Mouse (Mus musculus): Measurements from ENCODE around the gene Ripor2. TPM values are rescaled to one million over a fixed set of nuclear protein-coding genes. Genes with fewer than 3 reads are reported as not detected.

Gene Ripor2
- total RNA-seq (2014; rRNA removed) (48.8 and 57.4 TPM in 2 replicates), polyA plus RNA-seq (2015; fragmentation: Nextera tagmentation; extraction: Ambion mirVana) (17.7 and 19.6 TPM in 2 replicates)

DNA sequence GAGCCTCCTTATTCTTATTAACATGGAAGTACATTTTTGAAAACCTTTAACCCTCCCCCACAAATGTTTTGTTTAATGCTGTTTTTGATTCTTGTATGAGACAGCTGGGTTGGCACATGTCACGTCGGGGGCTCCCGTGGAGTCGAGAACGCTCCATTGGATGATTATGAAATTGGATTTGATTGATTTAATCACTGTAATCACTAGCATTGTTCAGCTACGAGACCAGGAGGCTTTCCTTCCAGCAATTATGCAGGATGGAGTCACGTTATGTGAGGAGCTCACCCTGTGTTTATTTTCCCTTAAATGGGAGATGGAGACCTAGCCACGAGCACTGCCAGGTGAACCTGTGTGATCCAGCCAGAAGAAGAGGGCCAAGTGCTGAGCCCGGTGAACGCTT is at the start of gene Ripor2:
Gene Ripor2, plus strand, starts transcription at position 357 of the 400 bp plus-strand sequence.
- Histone ChIP-seq H3K4me2 (ENCODE audit: low read depth, low read length, poor library complexity, severe bottlenecking) (no peak within 1 kb of the TSS), H3K4me3 (ENCODE audit: low read depth, low read length) (no peak within 1 kb of the TSS), H3K27me3 (ENCODE audit: insufficient read depth, low read length) (no peaks in the 10 kb centered on the region), H3K9ac (replicated peaks; ENCODE audit: low read length, poor library complexity, severe bottlenecking) (no peak within 1 kb of the TSS), H3K4me1 (ENCODE audit: insufficient read depth, low read length) (no peaks in the 10 kb centered on the region), H3K9me3 (ENCODE audit: low read length) (no peaks in the 10 kb centered on the region), H3K36me3 (ENCODE audit: insufficient read depth, low read length) (no peaks in the 10 kb centered on the region), H3K27ac (ENCODE audit: low read depth, low read length) (no peak within 1 kb of the TSS)
- ATAC-seq (ENCODE audit: low FRiP score) (no peak; the same call in 1 of the 2 replicates), DNase-seq (ENCODE audit: low spot score) (peak; percentile 48)
- 62% methylated on average over 10 of the region's 10 CpGs for WGBS
- TF ChIP-seq CTCF (IDR thresholded peaks at IDR 0.05), result no peak

DNA sequence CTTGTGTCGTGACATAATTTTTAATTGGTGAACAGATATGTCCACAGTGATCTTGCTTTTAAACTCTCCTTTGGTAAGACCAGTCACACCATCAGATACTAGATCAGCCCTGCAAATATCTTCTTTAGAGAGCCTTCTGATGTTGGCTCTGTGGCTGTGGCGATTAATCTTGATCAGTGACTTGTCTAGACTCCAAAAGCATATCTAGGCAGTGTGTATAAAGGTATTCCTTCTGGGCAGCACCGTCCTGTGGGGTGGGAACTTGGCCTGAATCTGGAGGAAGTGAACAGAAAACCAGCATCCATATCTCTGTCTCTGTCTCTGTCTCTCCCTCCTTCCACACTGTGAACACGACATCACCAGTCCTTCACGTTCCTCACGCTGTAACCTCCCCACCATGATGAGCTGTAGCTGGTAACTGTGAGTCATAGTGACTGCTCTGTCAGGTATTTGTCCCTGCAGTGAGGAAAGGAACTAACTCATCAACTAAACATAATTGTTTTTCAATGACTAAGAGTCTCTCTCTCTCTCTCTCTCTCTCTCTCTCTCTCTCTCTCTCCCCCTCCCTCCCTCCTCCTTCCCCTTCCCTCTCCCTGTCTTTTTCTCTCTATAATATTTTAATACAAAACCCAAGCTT is 45.3 kb upstream of the Ripor2 start:
- ATAC-seq (ENCODE audit: low FRiP score), result no peak
- no peaks in the 10 kb centered on the region for H3K27me3 ChIP-seq (ENCODE audit: insufficient read depth, low read length)
- H3K4me1 ChIP-seq (ENCODE audit: insufficient read depth, low read length), result no peaks in the 10 kb centered on the region
- 89% methylated on average over 6 of the region's 6 CpGs for WGBS
- no peak overlapping the region for H3K4me2 ChIP-seq (ENCODE audit: low read depth, low read length, poor library complexity, severe bottlenecking)
- no peak overlapping the region for H3K9ac ChIP-seq (replicated peaks; ENCODE audit: low read length, poor library complexity, severe bottlenecking)
- DNase-seq (ENCODE audit: low spot score), result no peak
- H3K27ac ChIP-seq (ENCODE audit: low read depth, low read length), result no peak overlapping the region
- H3K9me3 ChIP-seq (ENCODE audit: low read length), result no peaks in the 10 kb centered on the region
- H3K4me3 ChIP-seq (ENCODE audit: low read depth, low read length), result no peak overlapping the region
- TF ChIP-seq CTCF (IDR thresholded peaks at IDR 0.05), result no peak
- H3K36me3 ChIP-seq (ENCODE audit: insufficient read depth, low read length), result no peaks in the 10 kb centered on the region

DNA sequence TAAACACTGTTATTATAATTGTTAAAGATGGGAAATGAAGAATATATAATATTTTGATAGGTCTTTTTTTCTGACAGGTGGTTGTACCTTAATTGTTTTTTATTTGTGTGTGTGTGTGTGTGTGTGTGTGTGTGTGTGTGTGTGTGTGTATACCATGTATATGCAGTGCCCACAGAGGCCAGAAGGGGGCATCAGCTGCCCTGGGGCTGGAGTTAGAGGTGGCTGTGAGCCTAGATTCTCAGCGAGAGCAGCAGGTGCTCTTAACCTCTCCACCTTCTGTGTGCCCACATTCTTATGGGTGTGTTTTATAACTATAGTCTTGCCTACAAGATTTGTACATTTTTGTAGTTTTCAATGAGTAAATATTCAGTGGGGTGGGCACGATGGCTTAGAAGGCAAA is 44.0 kb upstream of the Ripor2 start:
- 91% methylated on average over 2 of the region's 2 CpGs for WGBS
- H3K27ac ChIP-seq (ENCODE audit: low read depth, low read length), result no peak overlapping the region
- H3K4me3 ChIP-seq (ENCODE audit: low read depth, low read length), result no peak overlapping the region
- no peaks in the 10 kb centered on the region for H3K27me3 ChIP-seq (ENCODE audit: insufficient read depth, low read length)
- no peak for TF ChIP-seq CTCF (IDR thresholded peaks at IDR 0.05)
- no peak overlapping the region for H3K9ac ChIP-seq (replicated peaks; ENCODE audit: low read length, poor library complexity, severe bottlenecking)
- H3K4me1 ChIP-seq (ENCODE audit: insufficient read depth, low read length), result no peaks in the 10 kb centered on the region
- H3K36me3 ChIP-seq (ENCODE audit: insufficient read depth, low read length), result no peaks in the 10 kb centered on the region
- H3K4me2 ChIP-seq (ENCODE audit: low read depth, low read length, poor library complexity, severe bottlenecking), result no peak overlapping the region
- H3K9me3 ChIP-seq (ENCODE audit: low read length), result no peaks in the 10 kb centered on the region
- ATAC-seq (ENCODE audit: low FRiP score) (no peak), DNase-seq (ENCODE audit: low spot score) (no peak)

DNA sequence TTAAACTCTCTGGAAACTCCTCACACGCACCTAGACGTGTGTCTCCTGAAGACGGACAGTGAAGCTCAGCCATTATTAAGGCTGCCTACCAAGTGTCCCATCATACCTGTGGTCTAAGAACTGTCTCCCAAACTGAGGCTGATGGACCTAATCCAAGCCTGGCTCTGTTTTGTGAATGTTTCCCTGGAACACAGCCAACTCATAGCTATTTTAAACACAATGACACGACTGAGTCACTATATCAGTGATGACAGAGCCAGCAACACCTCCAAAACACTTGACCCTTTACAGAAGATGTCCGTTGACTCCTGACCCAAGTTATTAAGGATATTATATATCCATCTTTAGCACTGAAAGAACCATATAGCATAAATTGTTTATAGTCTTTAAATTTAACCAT is 43.0 kb upstream of the Ripor2 start:
- 86% methylated on average over 5 of the region's 5 CpGs for WGBS
- Histone ChIP-seq H3K27me3 (ENCODE audit: insufficient read depth, low read length) (no peaks in the 10 kb centered on the region), H3K27ac (ENCODE audit: low read depth, low read length) (no peak overlapping the region), H3K4me3 (ENCODE audit: low read depth, low read length) (no peak overlapping the region), H3K36me3 (ENCODE audit: insufficient read depth, low read length) (no peaks in the 10 kb centered on the region), H3K4me2 (ENCODE audit: low read depth, low read length, poor library complexity, severe bottlenecking) (no peak overlapping the region), H3K9ac (replicated peaks; ENCODE audit: low read length, poor library complexity, severe bottlenecking) (no peak overlapping the region), H3K4me1 (ENCODE audit: insufficient read depth, low read length) (no peaks in the 10 kb centered on the region), H3K9me3 (ENCODE audit: low read length) (no peaks in the 10 kb centered on the region)
- no peak for TF ChIP-seq CTCF (IDR thresholded peaks at IDR 0.05)
- no peak for DNase-seq (ENCODE audit: low spot score)
- ATAC-seq (ENCODE audit: low FRiP score), result no peak

DNA sequence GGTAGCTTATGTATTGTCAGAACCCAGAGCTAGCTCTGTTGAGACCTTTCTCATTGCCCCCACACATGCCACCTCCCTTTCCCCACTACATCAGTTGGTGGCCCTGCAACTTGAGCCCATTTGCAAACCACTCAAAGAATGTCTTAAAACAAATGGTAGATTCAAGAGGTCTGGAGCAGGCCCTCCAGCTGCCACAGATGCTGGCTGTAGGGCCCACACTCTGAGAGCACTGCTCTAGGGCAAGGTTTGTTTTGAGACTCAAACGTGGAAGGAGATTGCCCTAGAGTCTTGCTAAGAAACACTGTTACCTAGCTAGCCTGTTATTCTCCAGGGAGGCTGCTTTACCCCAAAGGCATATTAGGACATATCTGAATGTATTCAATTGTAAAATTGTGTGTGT is 36.3 kb upstream of the Ripor2 start:
- DNase-seq (ENCODE audit: low spot score), result no peak
- Histone ChIP-seq H3K4me2 (ENCODE audit: low read depth, low read length, poor library complexity, severe bottlenecking) (no peak overlapping the region), H3K36me3 (ENCODE audit: insufficient read depth, low read length) (no peaks in the 10 kb centered on the region), H3K4me1 (ENCODE audit: insufficient read depth, low read length) (no peaks in the 10 kb centered on the region), H3K9ac (replicated peaks; ENCODE audit: low read length, poor library complexity, severe bottlenecking) (no peak overlapping the region), H3K27me3 (ENCODE audit: insufficient read depth, low read length) (no peaks in the 10 kb centered on the region), H3K9me3 (ENCODE audit: low read length) (no peaks in the 10 kb centered on the region), H3K27ac (ENCODE audit: low read depth, low read length) (no peak overlapping the region), H3K4me3 (ENCODE audit: low read depth, low read length) (no peak overlapping the region)
- no peak for TF ChIP-seq CTCF (IDR thresholded peaks at IDR 0.05)
- no peak for ATAC-seq (ENCODE audit: low FRiP score)
- 56% methylated on average over 1 of the region's 1 CpGs for WGBS

DNA sequence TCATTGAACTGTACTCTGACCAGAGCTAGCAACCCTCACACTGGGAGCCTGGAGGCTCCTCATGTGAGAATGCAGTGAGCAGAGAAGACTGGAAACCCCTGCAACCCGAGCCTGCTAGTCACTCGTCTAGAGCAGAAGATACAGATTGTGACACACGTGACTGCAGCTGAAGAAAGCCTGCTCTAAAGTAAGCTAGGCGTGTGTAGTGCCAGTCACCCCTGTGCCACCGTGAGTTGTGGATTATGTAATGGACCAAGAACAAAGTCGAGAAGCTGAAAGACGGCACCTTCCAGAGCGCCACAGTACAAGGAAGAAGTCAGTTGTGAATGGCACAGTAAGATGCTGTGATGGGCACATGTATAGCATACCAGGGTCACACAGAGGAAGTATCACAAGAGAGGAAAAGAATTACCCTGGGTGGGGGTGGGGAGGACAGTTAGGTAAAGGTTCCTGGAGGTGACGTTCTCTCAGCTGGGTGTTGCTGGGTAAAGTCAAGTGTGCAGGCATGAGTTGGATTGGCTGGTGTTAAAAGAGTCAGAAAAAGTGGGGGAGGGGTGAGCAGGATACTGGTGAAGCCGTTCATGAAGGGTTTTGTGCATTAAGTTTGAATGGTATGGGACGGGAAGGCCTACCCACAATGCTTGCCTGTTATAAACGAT is 35.1 kb upstream of the Ripor2 start:
- no peaks in the 10 kb centered on the region for H3K27me3 ChIP-seq (ENCODE audit: insufficient read depth, low read length)
- DNase-seq (ENCODE audit: low spot score), result no peak
- H3K4me2 ChIP-seq (ENCODE audit: low read depth, low read length, poor library complexity, severe bottlenecking), result no peak overlapping the region
- no peak overlapping the region for H3K9ac ChIP-seq (replicated peaks; ENCODE audit: low read length, poor library complexity, severe bottlenecking)
- no peak for ATAC-seq (ENCODE audit: low FRiP score)
- H3K4me1 ChIP-seq (ENCODE audit: insufficient read depth, low read length), result no peaks in the 10 kb centered on the region
- H3K27ac ChIP-seq (ENCODE audit: low read depth, low read length), result no peak overlapping the region
- no peak for TF ChIP-seq CTCF (IDR thresholded peaks at IDR 0.05)
- no peak overlapping the region for H3K4me3 ChIP-seq (ENCODE audit: low read depth, low read length)
- no peaks in the 10 kb centered on the region for H3K9me3 ChIP-seq (ENCODE audit: low read length)
- whole genome bisulfite sequencing, result 88% methylated on average over 12 of the region's 12 CpGs
- no peaks in the 10 kb centered on the region for H3K36me3 ChIP-seq (ENCODE audit: insufficient read depth, low read length)
